Mouse (Mus musculus) E14TG2a.4 (cell line): ENCODE data around the gene Tank.

Experiments
- CTCF ChIP-seq: conservative IDR thresholded peaks from 2 replicates; pipeline ENCODE4 v1.5.1; 2014; ENCODE audit warnings: low read length
- POU5F1 ChIP-seq: IDR thresholded peaks from 2 replicates; pipeline ENCODE4 v1.6.1; 2014; ENCODE audit warnings: low read length, borderline replicate concordance

GRCm38 (mm10) chr2:61577696-61578062 lies 706 bp upstream of the Tank start:
- TF ChIP-seq CTCF (no peak), POU5F1 (no peak)
